Mouse (Mus musculus): Measurements from ENCODE around the gene Cfap65.
A peak's percentile ranks its signal among the peaks of the same experiment; 100 is the strongest.

The Cfap65 gene

DNA sequence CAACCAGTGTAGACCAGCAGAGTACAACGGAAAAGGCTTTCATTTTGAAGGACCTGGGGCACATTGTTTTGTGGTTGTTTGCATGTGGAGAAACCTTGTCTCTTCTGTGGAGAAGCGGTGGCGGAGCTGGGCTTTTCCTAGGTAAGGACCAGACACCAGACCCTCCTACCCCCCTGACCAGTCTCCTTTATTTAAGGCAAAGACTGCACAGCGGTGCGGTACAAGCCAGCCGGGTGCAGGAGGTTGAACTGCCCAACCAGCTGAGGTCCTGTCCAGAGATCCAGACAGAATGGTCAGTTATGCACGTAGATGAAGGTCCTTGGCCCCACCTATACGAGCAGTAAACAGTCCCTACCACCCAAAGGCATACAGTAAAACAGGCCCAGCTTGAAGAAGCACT lies 52.6 kb downstream of the Cfap65 start:
- peak; percentile 17 for DNase-seq (ENCODE audit: low spot score)

DNA sequence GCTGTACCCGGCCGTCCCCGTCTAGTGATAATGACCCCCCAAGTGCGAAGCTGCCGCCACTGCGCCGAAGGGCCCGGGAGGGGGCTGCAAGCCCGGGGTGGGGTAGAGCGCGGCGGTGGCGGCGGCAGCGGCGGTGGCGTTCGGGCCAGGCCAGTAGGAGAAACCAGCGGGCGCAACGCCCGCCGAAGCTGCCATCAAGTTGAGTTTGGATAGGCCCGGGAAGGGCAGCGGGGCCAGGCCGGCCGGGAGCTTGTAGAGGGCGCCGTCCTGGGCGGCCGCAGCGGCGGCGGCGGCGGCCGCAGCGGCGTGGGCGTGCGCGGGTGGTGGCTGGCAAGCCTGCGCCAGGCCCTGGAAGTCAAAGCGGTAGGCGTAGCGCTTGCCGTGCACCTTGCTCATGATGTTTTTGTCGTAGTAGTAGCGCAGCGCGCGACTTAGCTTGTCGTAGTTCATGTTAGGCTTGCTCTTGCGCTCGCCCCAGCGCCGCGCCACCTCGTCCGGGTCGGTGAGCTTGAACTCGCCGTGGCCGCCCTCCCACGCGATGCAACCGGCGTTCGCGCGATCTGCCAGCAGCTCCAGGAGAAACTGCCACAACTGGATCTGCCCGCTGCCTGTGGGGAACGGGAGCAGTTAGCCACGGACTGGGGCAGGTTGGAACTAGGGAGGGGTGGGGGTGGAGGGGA lies 53.2 kb downstream of the Cfap65 start:
- DNase-seq (ENCODE audit: low spot score), result peak; percentile 33

GRCm38 (mm10) chr1:74880785-74881360 lies 54.5 kb downstream of the Cfap65 start:
- peak; percentile 82 for DNase-seq (ENCODE audit: low spot score)

- DNase-seq (ENCODE audit: low spot score), result no peak
Measured at GRCm38 (mm10) chr1:74877199-74877598, 58.2 kb downstream of the Cfap65 start.

- no peak for DNase-seq (ENCODE audit: low spot score)
Measured at GRCm38 (mm10) chr1:74872218-74872617, 63.2 kb downstream of the Cfap65 start.

DNA sequence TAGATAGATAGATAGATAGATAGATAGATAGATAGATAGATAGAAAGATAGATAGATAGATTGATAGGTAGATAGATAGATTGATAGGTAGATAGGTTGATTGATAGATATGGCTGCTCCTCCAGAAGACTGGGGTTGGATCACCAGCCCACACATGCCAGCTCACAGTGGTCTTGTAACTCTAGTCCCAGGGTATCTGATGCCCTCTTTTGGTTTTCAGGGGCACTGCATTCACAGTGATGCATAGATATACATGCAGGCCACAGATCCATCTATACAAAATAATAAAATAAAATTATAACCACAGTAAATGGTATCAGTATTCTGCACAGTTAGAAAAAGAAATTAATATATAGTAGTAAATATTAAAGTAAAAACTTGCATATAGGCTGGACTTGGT lies 73.6 kb downstream of the Cfap65 start:
- DNase-seq (ENCODE audit: low spot score), result no peak

GRCm38 (mm10) chr1:74859223-74859984 lies 76.0 kb downstream of the Cfap65 start:
- no peak for DNase-seq (ENCODE audit: low spot score)

GRCm38 (mm10) chr1:74858805-74859204 lies 76.6 kb downstream of the Cfap65 start:
- DNase-seq (ENCODE audit: low spot score), result no peak

DNA sequence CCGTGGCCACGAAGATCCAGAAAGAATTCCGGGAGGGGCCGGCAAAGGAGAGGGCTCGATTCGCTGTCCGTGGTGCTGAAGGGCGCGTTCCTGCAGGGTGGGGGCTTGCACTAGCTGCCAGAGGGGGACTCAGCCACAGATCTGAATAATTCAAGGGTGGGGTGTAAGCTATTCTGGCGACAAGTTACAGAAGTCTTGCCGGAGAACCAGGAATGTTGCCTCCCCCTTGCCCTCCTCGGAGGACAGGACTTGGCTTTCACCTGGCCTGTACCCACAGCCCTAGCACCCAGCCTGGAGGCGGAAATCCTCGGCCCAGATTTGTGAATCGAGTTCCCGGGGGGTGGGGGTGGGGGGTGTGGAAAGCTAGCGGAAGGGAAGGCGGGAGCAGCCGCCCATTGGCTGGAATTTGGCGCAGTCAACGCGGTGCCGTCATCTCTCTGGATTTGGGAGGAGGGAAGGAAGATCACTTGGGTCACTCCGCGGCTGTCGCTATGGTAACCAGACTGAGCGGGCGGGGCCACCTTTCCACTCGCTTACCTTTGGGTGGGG lies 77.2 kb downstream of the Cfap65 start:
- DNase-seq (ENCODE audit: low spot score), result peak; percentile 84

DNA sequence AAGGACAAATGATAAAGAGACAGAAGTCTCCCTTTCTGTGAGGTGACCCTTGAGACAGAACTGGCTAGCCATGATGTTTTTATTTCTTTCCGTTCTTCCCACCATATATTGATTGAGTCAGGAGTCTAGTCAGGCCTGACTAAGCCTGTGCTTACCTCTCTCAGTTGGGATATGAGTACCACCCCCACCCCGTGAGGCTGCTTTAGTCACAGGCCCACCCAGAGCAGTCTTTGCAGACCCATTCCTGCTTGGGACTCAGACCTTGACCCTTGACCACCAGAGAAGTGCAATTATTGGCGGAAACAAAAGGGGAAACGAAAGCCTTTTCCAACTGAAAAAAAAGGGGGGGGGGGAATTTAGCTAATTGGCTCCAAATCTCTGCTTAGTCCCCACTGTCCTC lies 77.7 kb downstream of the Cfap65 start:
- no peak for DNase-seq (ENCODE audit: low spot score)

DNA sequence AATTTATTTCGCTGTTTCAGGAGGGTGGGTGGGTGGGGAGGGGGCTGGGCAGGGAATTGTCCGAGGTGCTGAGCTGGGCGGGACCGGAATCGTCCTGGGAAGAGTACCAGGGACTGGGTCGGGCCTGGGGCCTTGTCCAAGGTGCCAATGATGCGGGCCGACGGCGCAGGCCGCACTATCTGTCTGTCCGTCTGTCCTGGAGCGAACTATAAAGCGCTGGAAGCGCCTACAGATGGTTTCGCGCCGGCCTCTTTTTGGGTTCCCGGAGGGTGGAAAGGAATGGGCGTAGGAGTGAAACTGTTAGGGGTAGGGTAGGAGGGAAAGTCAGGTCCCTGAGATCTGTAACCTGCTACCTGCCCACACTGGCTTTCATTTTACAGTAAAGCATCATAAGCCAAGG lies 78.2 kb downstream of the Cfap65 start:
- no peak for DNase-seq (ENCODE audit: low spot score)

- no peak for DNase-seq (ENCODE audit: low spot score)
Measured at GRCm38 (mm10) chr1:74856791-74857190, 78.6 kb downstream of the Cfap65 start.

DNA sequence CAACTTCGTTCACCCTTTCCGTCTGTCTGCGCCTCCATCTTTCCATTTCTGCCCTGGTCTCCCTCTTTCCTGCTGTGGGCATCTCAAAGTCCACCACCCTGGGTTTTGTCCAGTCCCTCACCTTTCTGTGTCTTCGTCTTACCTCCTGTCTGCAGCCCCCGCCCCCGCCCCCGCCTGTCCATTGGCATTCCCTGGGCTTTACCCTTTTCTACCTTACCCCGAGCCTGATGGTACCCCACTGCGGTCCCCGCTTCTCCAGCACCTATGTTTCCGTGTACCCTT lies 79.0 kb downstream of the Cfap65 start:
- no peak for DNase-seq (ENCODE audit: low spot score)

DNA sequence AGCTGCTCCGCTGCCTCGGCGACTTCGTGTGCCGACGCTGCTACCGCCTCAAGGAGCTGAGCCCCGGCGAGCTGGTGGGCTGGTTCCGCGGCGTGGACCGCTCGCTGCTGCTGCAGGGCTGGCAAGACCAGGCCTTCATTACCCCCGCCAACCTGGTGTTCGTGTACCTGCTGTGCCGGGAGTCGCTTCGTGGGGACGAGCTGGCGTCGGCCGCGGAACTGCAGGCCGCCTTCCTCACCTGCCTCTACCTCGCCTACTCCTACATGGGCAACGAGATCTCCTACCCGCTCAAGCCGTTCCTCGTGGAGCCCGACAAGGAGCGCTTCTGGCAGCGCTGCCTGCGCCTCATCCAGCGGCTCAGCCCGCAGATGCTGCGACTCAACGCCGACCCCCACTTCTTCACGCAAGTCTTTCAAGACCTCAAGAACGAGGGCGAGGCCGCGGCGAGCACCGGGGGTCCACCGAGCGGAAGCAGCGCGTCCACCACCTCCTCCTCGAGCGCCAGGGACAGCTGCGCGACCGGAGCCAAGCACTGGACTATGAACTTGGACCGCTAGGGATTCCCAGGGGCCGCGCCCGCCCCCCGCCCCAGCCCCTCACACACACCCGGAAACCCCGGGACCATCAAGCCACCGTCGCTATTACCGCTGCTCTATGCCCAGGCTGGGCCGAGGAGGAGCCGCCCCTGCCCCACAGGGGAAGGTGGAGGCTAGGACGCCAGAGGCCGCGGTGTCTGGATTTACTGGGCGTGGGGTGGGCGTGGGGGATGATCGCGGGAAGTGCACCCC lies 79.6 kb downstream of the Cfap65 start:
- DNase-seq (ENCODE audit: low spot score), result peak; percentile 37

- no peak for DNase-seq (ENCODE audit: low spot score)
Measured at GRCm38 (mm10) chr1:74855156-74855555, 80.2 kb downstream of the Cfap65 start.

GRCm38 (mm10) chr1:74854306-74855056 lies 80.9 kb downstream of the Cfap65 start, which contains the start of gene Cdk5r2:
TSS of gene Cdk5r2 (plus strand) at chr1:74854934.
- peak; percentile 98 for DNase-seq (ENCODE audit: low spot score)

Measured in retina, embryonic 14.5 days (tissue).